Mouse (Mus musculus) cortical plate, adult 2 months (tissue): ENCODE measurements at regions not wholly inside any gene's neighbourhood (a gene's known extent, or its start where the extent isn't known, plus 50 kb on each side); places are given as distances from the start of the nearest gene placed in this dataset.

ENCODE experiments used
- H3K27ac ChIP-seq: fragments of 200-500 bp; 2 replicates; pipeline ENCODE4 v1.5.1; 2012; ENCODE audit warnings: low read length, control low read depth, inconsistent platforms; ENCODE audit not compliant: insufficient read depth
- H3K4me1 ChIP-seq: fragments of 200-500 bp; 2 replicates; pipeline ENCODE4 v1.6.1; 2011; ENCODE audit warnings: low read length; ENCODE audit not compliant: control insufficient read depth, insufficient read depth
- H3K4me3 ChIP-seq: fragments of 200-500 bp; 2 replicates; pipeline ENCODE4 v1.5.1; 2011; ENCODE audit warnings: mild to moderate bottlenecking, low read length, control low read depth; ENCODE audit not compliant: insufficient read depth
- CTCF ChIP-seq: fragments of 200-500 bp; IDR thresholded peaks from 2 replicates; pipeline ENCODE4 v1.5.1; 2011; ENCODE audit warnings: mild to moderate bottlenecking, control low read depth, low read length; ENCODE audit not compliant: insufficient read depth; ENCODE audit errors: extremely low read depth
- POLR2A ChIP-seq: fragments of 200-500 bp; IDR thresholded peaks from 2 replicates; pipeline ENCODE4 v1.6.1; 2011; ENCODE audit warnings: mild to moderate bottlenecking, low read length, control low read depth; ENCODE audit not compliant: insufficient read depth; ENCODE audit errors: extremely low read depth

- Histone ChIP-seq H3K27ac (no peak overlapping the region), H3K4me1 (peaks cover 2% of the 10 kb centered on the region; the same call in 1 of the 2 replicates), H3K4me3 (no peak overlapping the region)
- TF ChIP-seq CTCF (no peak), POLR2A (no peak)
Measured at GRCm38 (mm10) chr3:16941146-16941545, 934.9 kb upstream of the Gm5150 start.

DNA sequence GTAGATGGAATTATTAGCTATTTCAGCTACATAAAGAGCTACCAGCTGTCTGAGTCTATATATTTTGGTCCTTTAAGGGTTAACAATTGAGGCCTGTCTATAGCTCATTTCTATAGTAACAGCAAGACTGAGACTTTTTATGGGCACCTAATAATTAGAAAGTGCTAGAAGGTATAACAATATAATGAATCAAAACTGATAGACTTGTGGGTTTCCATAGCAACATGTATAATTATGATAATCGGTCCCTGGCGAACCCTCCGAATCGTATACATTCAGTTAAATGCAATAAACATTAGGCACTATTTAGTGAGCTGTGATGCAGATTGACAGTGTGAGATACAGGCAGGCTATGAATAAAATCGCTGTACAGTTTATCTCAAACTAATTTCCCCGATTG lies 933.3 kb upstream of the Gm5150 start:
- TF ChIP-seq POLR2A (no peak), CTCF (no peak)
- no peak overlapping the region for H3K4me3 ChIP-seq
- H3K27ac ChIP-seq = no peak overlapping the region

GRCm38 (mm10) chr3:16939127-16939526 lies 932.9 kb upstream of the Gm5150 start:
- Histone ChIP-seq H3K4me1 (peaks cover 2% of the 10 kb centered on the region; the same call in 1 of the 2 replicates), H3K27ac (no peak overlapping the region), H3K4me3 (no peak overlapping the region; the same call in 1 of the 2 replicates)
- TF ChIP-seq CTCF (no peak), POLR2A (no peak)

More for the DNA sequence above, 933.3 kb upstream of the Gm5150 start:
- H3K4me1 ChIP-seq = peaks cover 2% of the 10 kb centered on the region; the same call in 1 of the 2 replicates

- Histone ChIP-seq H3K4me3 (peak overlapping the region; percentile 27; the same call in 1 of the 2 replicates), H3K4me1 (peaks cover 2% of the 10 kb centered on the region; the same call in 1 of the 2 replicates), H3K27ac (peak overlapping the region; percentile 54)
- TF ChIP-seq POLR2A (no peak), CTCF (no peak)
Measured at GRCm38 (mm10) chr3:16938491-16939001, 932.3 kb upstream of the Gm5150 start.

GRCm38 (mm10) chr3:16930299-16930698 lies 924.1 kb upstream of the Gm5150 start:
- Histone ChIP-seq H3K27ac (no peak overlapping the region), H3K4me3 (no peak overlapping the region), H3K4me1 (no peaks in the 10 kb centered on the region)
- peak; percentile 44; the same call in 1 of the 2 replicates for TF ChIP-seq CTCF
- no peak for TF ChIP-seq POLR2A

DNA sequence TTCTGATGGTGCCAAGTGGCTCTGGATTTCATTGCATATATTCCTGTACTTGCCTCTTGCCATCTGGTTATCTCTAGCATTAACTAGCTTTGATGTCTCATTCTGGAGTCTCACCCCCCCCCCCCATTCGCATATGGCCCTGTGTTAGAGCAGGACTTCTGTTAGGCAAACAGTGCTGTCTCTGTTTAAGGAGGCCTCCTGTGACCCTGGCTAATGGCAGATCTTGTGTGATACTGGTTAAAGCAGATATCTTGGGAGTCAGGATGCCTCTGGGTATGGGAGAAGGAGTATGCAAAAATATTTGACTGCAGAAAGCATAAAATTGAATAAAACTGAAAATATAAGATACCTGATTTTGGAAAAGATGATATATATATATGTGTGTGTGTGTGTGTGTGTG lies 923.6 kb upstream of the Gm5150 start:
- Histone ChIP-seq H3K4me3 (no peak overlapping the region), H3K27ac (no peak overlapping the region), H3K4me1 (no peaks in the 10 kb centered on the region)
- TF ChIP-seq POLR2A (no peak), CTCF (no peak)

- Histone ChIP-seq H3K27ac (no peak overlapping the region), H3K4me1 (no peaks in the 10 kb centered on the region), H3K4me3 (no peak overlapping the region)
- no peak for TF ChIP-seq CTCF
- TF ChIP-seq POLR2A = no peak
Measured at GRCm38 (mm10) chr3:16924018-16924417, 917.8 kb upstream of the Gm5150 start.

DNA sequence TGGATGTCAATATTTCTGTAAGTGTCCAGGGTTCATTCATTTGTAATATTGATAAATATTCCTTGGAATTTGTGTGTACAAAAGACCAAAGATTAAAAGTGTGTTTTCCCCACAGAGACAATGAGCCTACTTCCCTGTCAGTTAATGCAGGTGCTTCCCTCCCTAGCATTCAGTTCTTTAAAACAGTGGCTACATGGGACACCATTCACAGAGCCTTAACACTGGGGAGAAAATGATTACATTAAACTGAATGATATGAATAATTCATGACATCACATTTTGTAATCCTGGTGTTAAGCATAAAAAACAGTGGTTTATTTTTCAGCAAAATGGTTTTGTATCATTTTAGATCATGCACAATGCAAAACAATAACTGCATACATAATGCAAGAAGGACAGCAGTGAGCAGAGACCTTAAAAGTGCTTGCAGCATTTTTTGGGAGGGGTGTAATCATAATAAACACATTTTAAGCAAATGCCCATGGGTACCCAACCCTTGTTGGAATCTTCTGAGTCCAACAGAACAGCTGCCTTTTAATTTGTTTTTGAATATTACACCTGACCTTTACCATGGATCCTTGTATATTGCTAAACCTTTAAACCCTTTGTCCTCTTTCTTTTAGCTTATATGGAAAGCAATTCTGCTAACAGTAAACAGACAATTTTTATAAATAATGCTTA lies 917.1 kb upstream of the Gm5150 start:
- Histone ChIP-seq H3K4me1 (no peaks in the 10 kb centered on the region), H3K4me3 (no peak overlapping the region), H3K27ac (no peak overlapping the region)
- TF ChIP-seq CTCF = no peak
- TF ChIP-seq POLR2A = no peak

GRCm38 (mm10) chr3:16921330-16921729 lies 915.1 kb upstream of the Gm5150 start:
- Histone ChIP-seq H3K4me1 (no peaks in the 10 kb centered on the region), H3K27ac (no peak overlapping the region), H3K4me3 (no peak overlapping the region)
- no peak for TF ChIP-seq CTCF
- TF ChIP-seq POLR2A = no peak

GRCm38 (mm10) chr3:16918374-16918773 lies 912.1 kb upstream of the Gm5150 start:
- no peak overlapping the region for H3K27ac ChIP-seq
- H3K4me1 ChIP-seq = no peaks in the 10 kb centered on the region
- no peak overlapping the region for H3K4me3 ChIP-seq
- TF ChIP-seq CTCF (no peak), POLR2A (no peak)

DNA sequence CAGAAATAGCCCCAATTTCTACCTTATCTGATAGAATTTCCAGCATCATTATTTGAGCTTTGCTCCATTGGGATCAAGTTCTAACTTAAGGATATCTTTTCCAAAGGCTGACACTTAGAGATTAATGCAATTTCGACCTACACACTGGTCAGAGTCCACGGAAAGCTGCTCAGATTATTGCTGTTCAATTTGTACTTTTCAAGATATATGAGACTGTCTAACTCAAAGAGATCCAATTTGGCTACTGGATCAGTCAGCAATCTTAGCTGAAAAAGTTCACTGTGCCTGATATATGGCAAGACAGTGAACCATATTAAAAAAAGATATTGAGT lies 909.8 kb upstream of the Gm5150 start:
- no peak overlapping the region for H3K4me3 ChIP-seq
- no peaks in the 10 kb centered on the region for H3K4me1 ChIP-seq
- no peak for TF ChIP-seq CTCF
- no peak for TF ChIP-seq POLR2A
- no peak overlapping the region for H3K27ac ChIP-seq
